Mouse (Mus musculus) megakaryocyte, adult 5-6 weeks (primary cell): ENCODE data around the gene Pdlim5. TPM values are rescaled to one million over a fixed set of nuclear protein-coding genes. Genes with fewer than 3 reads are reported as not detected.
A peak's percentile ranks its signal among the peaks of the same experiment; 100 is the strongest.

ENCODE experiments used
- ATAC-seq: 2 replicates; pipeline ENCODE4 v1.8.0; 2016; ENCODE audit warnings: mild to moderate bottlenecking, inconsistent platforms; ENCODE audit not compliant: poor library complexity, severe bottlenecking
- total RNA-seq, 2 experiments: library from RNA; stranded (forward) in 1 of 2; stranded (reverse) in 1 of 2; fragments of 153-499, 151-499 nt in 1 of 2; fragments of 221-1000, 200-1000 nt in 1 of 2; gene quantifications; 2 replicates each; pipeline versions ENCODE4 v1.2.3 to v1.2.4; 2015 to 2017

The Pdlim5 gene
- total RNA-seq, 2 experiments from 2014 or later: 42.0 to 54.7 TPM

- no peak for ATAC-seq
Observed at GRCm38 (mm10) chr3:142410930-142411329, 15.4 kb upstream of the Pdlim5 start.

GRCm38 (mm10) chr3:142394796-142395508 is 544 bp downstream of the Pdlim5 start:
- ATAC-seq: peak; percentile 67

- peak; percentile 25 for ATAC-seq
Observed at GRCm38 (mm10) chr3:142394000-142394411, 1.5 kb downstream of the Pdlim5 start.

- ATAC-seq: no peak
Observed at GRCm38 (mm10) chr3:142391531-142391930, 4.0 kb downstream of the Pdlim5 start.

GRCm38 (mm10) chr3:142390288-142390687 is 5.2 kb downstream of the Pdlim5 start:
- ATAC-seq: no peak

GRCm38 (mm10) chr3:142388189-142388588 is 7.3 kb downstream of the Pdlim5 start:
- no peak for ATAC-seq

- no peak for ATAC-seq
Observed at GRCm38 (mm10) chr3:142386505-142386904, 9.0 kb downstream of the Pdlim5 start.

- no peak for ATAC-seq
Observed at GRCm38 (mm10) chr3:142385690-142386089, 9.8 kb downstream of the Pdlim5 start.

- no peak for ATAC-seq
Observed at GRCm38 (mm10) chr3:142376638-142377037, 18.9 kb downstream of the Pdlim5 start.

- ATAC-seq: no peak
Observed at GRCm38 (mm10) chr3:142375106-142375505, 20.4 kb downstream of the Pdlim5 start.

GRCm38 (mm10) chr3:142372465-142373147 is 22.9 kb downstream of the Pdlim5 start:
- no peak for ATAC-seq

GRCm38 (mm10) chr3:142368411-142368810 is 27.1 kb downstream of the Pdlim5 start:
- ATAC-seq: no peak

- no peak for ATAC-seq
Observed at GRCm38 (mm10) chr3:142362092-142362491, 33.4 kb downstream of the Pdlim5 start.

GRCm38 (mm10) chr3:142358951-142359350 is 36.5 kb downstream of the Pdlim5 start:
- no peak for ATAC-seq

GRCm38 (mm10) chr3:142356661-142357060 is 38.8 kb downstream of the Pdlim5 start:
- peak; percentile 91 for ATAC-seq

GRCm38 (mm10) chr3:142353218-142353617 is 42.3 kb downstream of the Pdlim5 start:
- no peak for ATAC-seq

- ATAC-seq: no peak
Observed at GRCm38 (mm10) chr3:142350513-142350912, 45.0 kb downstream of the Pdlim5 start.

- no peak for ATAC-seq
Observed at GRCm38 (mm10) chr3:142348816-142349631, 46.5 kb downstream of the Pdlim5 start.

GRCm38 (mm10) chr3:142346261-142346660 is 49.2 kb downstream of the Pdlim5 start:
- ATAC-seq: no peak

- no peak for ATAC-seq
Observed at GRCm38 (mm10) chr3:142345235-142346125, 50.0 kb downstream of the Pdlim5 start.
